Comparison of ENCODE assay signal across 29 mouse cellular contexts in genomic region chr6:87449534-87449933, GRCm38 (mm10). TPM values are rescaled to one million over a fixed set of nuclear protein-coding genes. Genes with fewer than 3 reads are reported as not detected.
DNase-seq lines count a peak whose midpoint lies in the region; ATAC-seq and TF ChIP-seq lines count a peak whose summit lies in the region.
"Had no signal": no experiment of that assay in that cellular context is flagged by ENCODE, and none has a peak within 500 bp of the region (broad histone marks: within the 10 kb centered on the region; RNA-seq: fewer than 3 reads in every experiment).

No protein-coding gene starts in this region.

- no peak overlapping the region for H3K9ac ChIP-seq in heart, embryonic 13.5 days
- no peak overlapping the region for H3K9ac ChIP-seq in heart, adult 2 months (ENCODE audit: low read depth, low read length)
- H3K9ac ChIP-seq in heart, embryonic 15.5 days, result no peak overlapping the region
- H3K9ac ChIP-seq in heart, postnatal 0 days (replicated peaks; ENCODE audit: low read depth, low read length), result no peak overlapping the region
- H3K9ac ChIP-seq: embryonic facial prominence, embryonic 12.5 days; forebrain, embryonic 13.5 days had no signal

- peaks cover 23% of the 10 kb centered on the region for H3K4me1 ChIP-seq in heart, embryonic 10.5 days
- H3K4me1 ChIP-seq in heart, embryonic 13.5 days, result peaks cover 30% of the 10 kb centered on the region
- no peaks in the 10 kb centered on the region for H3K4me1 ChIP-seq in heart, adult 2 months (ENCODE audit: control insufficient read depth, insufficient read depth, low read length)
- peaks cover 9% of the 10 kb centered on the region; the same call in 1 of the 2 replicates for H3K4me1 ChIP-seq in heart, embryonic 15.5 days (replicated peaks)
- no peaks in the 10 kb centered on the region; the same call in 1 of the 2 replicates for H3K4me1 ChIP-seq in heart, postnatal 0 days (ENCODE audit: control insufficient read depth, insufficient read depth)
- H3K4me1 ChIP-seq: embryonic facial prominence, embryonic 10.5 days; embryonic facial prominence, embryonic 12.5 days; forebrain, embryonic 13.5 days had no signal

- H3K27ac ChIP-seq in heart, embryonic 10.5 days, result peak overlapping the region; percentile 73; the same call in 1 of the 2 replicates
- H3K27ac ChIP-seq in heart, embryonic 13.5 days (replicated peaks), result peak overlapping the region; percentile 63
- no peak overlapping the region for H3K27ac ChIP-seq in heart, adult 2 months
- H3K27ac ChIP-seq in heart, embryonic 15.5 days, result peak overlapping the region; percentile 31
- H3K27ac ChIP-seq in heart, postnatal 0 days (ENCODE audit: low read depth), result 0 out of 2 replicates have a peak overlapping the region, but pooled peaks have one; percentile 19
- H3K27ac ChIP-seq: embryonic facial prominence, embryonic 10.5 days; embryonic facial prominence, embryonic 12.5 days; forebrain, embryonic 13.5 days had no signal

- ATAC-seq in heart, embryonic 13.5 days (ENCODE audit: extremely low read depth, insufficient number of reproducible peaks, low FRiP score, low TSS enrichment), result no peak; the same call in 1 of the 2 replicates
- ATAC-seq in heart, embryonic 15.5 days (replicated peaks; ENCODE audit: insufficient number of reproducible peaks, insufficient read depth, low FRiP score, low read depth), result peak; percentile 70
- peak; percentile 39; the same call in 1 of the 2 replicates for ATAC-seq in heart, postnatal 0 days (ENCODE audit: insufficient read depth, low read depth)
- ATAC-seq: activated CD4-positive, CD25-positive, alpha-beta regulatory T cell, adult 4 months; CD4-positive, CD25-positive, alpha-beta regulatory T cell, adult 4 months; forebrain, embryonic 13.5 days; Patski had no signal

- TF ChIP-seq EP300 in heart, adult 2 months (IDR thresholded peaks at IDR 0.05; ENCODE audit: insufficient read depth, low read depth, low read length), result no peak
- TF ChIP-seq EP300 in heart, postnatal 0 days (IDR thresholded peaks at IDR 0.05; ENCODE audit: low read depth), result peak; percentile 55; the same call in 1 of the 2 replicates

- no peak overlapping the region for H3K4me3 ChIP-seq in heart, embryonic 10.5 days
- H3K4me3 ChIP-seq in heart, embryonic 13.5 days, result no peak overlapping the region
- H3K4me3 ChIP-seq in heart, adult 2 months, result no peak overlapping the region
- no peak overlapping the region for H3K4me3 ChIP-seq in heart, embryonic 15.5 days
- H3K4me3 ChIP-seq in heart, postnatal 0 days (ENCODE audit: low read depth, low read length), result no peak overlapping the region
- H3K4me3 ChIP-seq: embryonic facial prominence, embryonic 10.5 days; embryonic facial prominence, embryonic 12.5 days; forebrain, embryonic 13.5 days had no signal

- H3K27me3 ChIP-seq in heart, embryonic 10.5 days (ENCODE audit: insufficient read depth, poor library complexity, severe bottlenecking), result peaks cover 25% of the 10 kb centered on the region
- H3K27me3 ChIP-seq in heart, embryonic 13.5 days (replicated peaks), result peaks cover 92% of the 10 kb centered on the region
- H3K27me3 ChIP-seq in heart, adult 2 months (ENCODE audit: control insufficient read depth, insufficient read depth, low read length), result no peaks in the 10 kb centered on the region; the same call in 1 of the 2 replicates
- peaks cover 75% of the 10 kb centered on the region for H3K27me3 ChIP-seq in heart, embryonic 15.5 days
- peaks cover 88% of the 10 kb centered on the region for H3K27me3 ChIP-seq in heart, postnatal 0 days (ENCODE audit: control insufficient read depth, insufficient read depth, low read length)
- H3K27me3 ChIP-seq: embryonic facial prominence, embryonic 12.5 days had no signal

- no peaks in the 10 kb centered on the region for H3K79me2 ChIP-seq in heart, adult 2 months (replicated peaks; ENCODE audit: control insufficient read depth, insufficient read depth, low read length)

- 0 out of 2 replicates have a peak overlapping the region, but pooled peaks have one; percentile 0 for H3K4me2 ChIP-seq in heart, embryonic 13.5 days
- no peak overlapping the region for H3K4me2 ChIP-seq in heart, embryonic 15.5 days
- H3K4me2 ChIP-seq in heart, postnatal 0 days (ENCODE audit: low read depth, low read length), result no peak overlapping the region
- H3K4me2 ChIP-seq: embryonic facial prominence, embryonic 12.5 days; forebrain, embryonic 13.5 days had no signal

- intact Hi-C loops in heart, adult 2 months (cut with DNase I), result no loop called here
- intact Hi-C loops in heart, postnatal 25 days (cut with DNase I), result no loop called here

- DNase-seq in heart, embryonic 10.5 days (ENCODE audit: low spot score), result no peak
- DNase-seq in heart, postnatal 4 days, result no peak
- no peak for DNase-seq in heart, adult 2 months
- no peak for DNase-seq in heart, adult 8-10 months (ENCODE audit: low spot score)
- no peak for DNase-seq in heart, postnatal 0 days (ENCODE audit: low spot score)
- DNase-seq in heart, postnatal 25 days (ENCODE audit: low spot score), result no peak
- DNase-seq: adrenal gland, adult 8-10 months; adrenal gland, postnatal 14 days; adrenal gland, postnatal 36 days; B cell, adult 2 months; cerebellum, adult 11-12 months; cerebellum, adult 2 months; cerebellum, adult 9-10 months; cerebellum, postnatal 10 days; cerebellum, postnatal 25 days had no signal

- no peaks in the 10 kb centered on the region for H3K36me3 ChIP-seq in heart, embryonic 10.5 days
- no peaks in the 10 kb centered on the region for H3K36me3 ChIP-seq in heart, embryonic 13.5 days
- no peaks in the 10 kb centered on the region for H3K36me3 ChIP-seq in heart, adult 2 months (ENCODE audit: control insufficient read depth, insufficient read depth, low read length)
- no peaks in the 10 kb centered on the region for H3K36me3 ChIP-seq in heart, embryonic 15.5 days
- H3K36me3 ChIP-seq in heart, postnatal 0 days (replicated peaks; ENCODE audit: control insufficient read depth, insufficient read depth, low read length), result no peaks in the 10 kb centered on the region
- H3K36me3 ChIP-seq: embryonic facial prominence, embryonic 10.5 days; embryonic facial prominence, embryonic 12.5 days; G1E had no signal

- no peaks in the 10 kb centered on the region for H3K9me3 ChIP-seq in heart, embryonic 10.5 days
- 0 out of 2 replicates have a peak, but pooled peaks cover 4% of the 10 kb centered on the region for H3K9me3 ChIP-seq in heart, embryonic 13.5 days
- no peaks in the 10 kb centered on the region for H3K9me3 ChIP-seq in heart, embryonic 15.5 days (replicated peaks)
- no peaks in the 10 kb centered on the region for H3K9me3 ChIP-seq in heart, postnatal 0 days (replicated peaks; ENCODE audit: control insufficient read depth, low read length)
- H3K9me3 ChIP-seq: embryonic facial prominence, embryonic 10.5 days; embryonic facial prominence, embryonic 12.5 days; forebrain, embryonic 13.5 days; G1E had no signal

- no peak for TF ChIP-seq POLR2A in heart, adult 2 months (IDR thresholded peaks at IDR 0.05; ENCODE audit: insufficient read depth, low read depth, low read length)

- 67% methylated on average over 3 of the region's 3 CpGs for WGBS in heart, embryonic 10.5 days
- WGBS in heart, embryonic 13.5 days, result 39% methylated on average over 3 of the region's 3 CpGs
- 51% methylated on average over 3 of the region's 3 CpGs for WGBS in heart, adult 2 months
- 34% methylated on average over 3 of the region's 3 CpGs for WGBS in heart, embryonic 15.5 days
- WGBS in heart, postnatal 0 days, result 30% methylated on average over 3 of the region's 3 CpGs

- no peak for TF ChIP-seq CTCF in heart, adult 2 months (IDR thresholded peaks at IDR 0.05)
- TF ChIP-seq CTCF in heart, postnatal 0 days (IDR thresholded peaks at IDR 0.05; ENCODE audit: low read depth), result no peak

RNA-seq across cellular contexts. Expression of gene Bmp10, which starts 20.7 kb away (rescaled TPM):
- 4.5 and 6.2 TPM in 2 replicates for polyA plus RNA-seq in heart, embryonic 10.5 days (2016; fragmentation: Nextera tagmentation; extraction: Ambion mirVana)
- 10 to 100 TPM; 61.7 to 65.3 TPM for total RNA-seq in heart, postnatal 4 days (2021)
- 4.2 and 4.8 TPM in 2 replicates for polyA plus RNA-seq in heart, embryonic 13.5 days (2015; fragmentation: Nextera tagmentation; extraction: Ambion mirVana)
- total RNA-seq in heart, adult 2 months (2021), result 10 to 100 TPM; 51.0 to 60.1 TPM
- 53.8 and 106 TPM in 2 replicates for polyA plus RNA-seq in heart, adult 2 months (2012; rRNA removed)
- polyA plus RNA-seq in heart, embryonic 15.5 days (2015; fragmentation: Nextera tagmentation; extraction: Ambion mirVana), result 3.1 and 4.4 TPM in 2 replicates
- 10 to 100 TPM; 20.9 to 75.6 (median 50.9) TPM for total RNA-seq in heart, adult 8-10 months (2022)
- total RNA-seq in heart, postnatal 0 days (2014; rRNA removed; ENCODE audit: low replicate concordance), result 30.0 and 106 TPM in 2 replicates
- polyA plus RNA-seq in heart, postnatal 0 days (2015; fragmentation: Nextera tagmentation; extraction: Ambion mirVana), result 4.0 and 6.0 TPM in 2 replicates
- total RNA-seq in heart, postnatal 25 days (2021), result 10 to 100 TPM; 55.6 to 58.8 TPM
- total RNA-seq: adrenal gland, adult 18-20 months; adrenal gland, adult 8-10 months; adrenal gland, postnatal 36 days; CH12.LX had no signal
- polyA plus RNA-seq: activated CD4-positive, CD25-positive, alpha-beta regulatory T cell, adult 4 months; CD4-positive, CD25-positive, alpha-beta regulatory T cell, adult 4 months; cerebellum, adult 2 months; cortical plate, adult 2 months; embryonic facial prominence, embryonic 10.5 days; embryonic facial prominence, embryonic 12.5 days; embryonic facial prominence, embryonic 14.5 days; forebrain, embryonic 11.5 days; forebrain, embryonic 13.5 days; G1E; Patski had no signal
